Mouse (Mus musculus) spleen, adult 12 weeks (tissue): ENCODE measurements around the gene Eif3b.

ENCODE experiments used
- DNase-seq: peaks from one replicate; pipeline ENCODE4 v3.0.0; 2022; ENCODE audit warnings: low spot score

The Eif3b gene

DNA sequence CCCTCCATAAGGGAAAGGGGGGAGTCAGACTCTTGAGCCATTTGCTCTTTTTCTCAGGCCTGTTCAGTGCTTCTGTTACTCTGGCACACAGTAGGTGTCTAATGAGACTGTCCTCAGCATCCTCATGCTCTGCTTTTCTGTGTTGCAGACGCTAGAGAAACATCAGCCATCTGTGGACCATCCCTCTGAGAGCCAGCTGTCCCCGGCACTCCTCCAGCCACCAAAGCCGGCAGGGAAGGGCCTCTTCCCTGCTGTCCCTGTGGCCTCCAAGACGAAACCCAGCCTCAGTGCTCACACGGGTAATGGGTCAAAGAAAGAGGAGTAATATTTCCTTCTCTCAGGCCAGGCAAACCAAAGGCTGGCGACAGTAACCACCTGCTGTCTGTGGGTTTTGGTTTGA is 72.0 kb downstream of the Eif3b start:
- DNase-seq, result no peak

- DNase-seq, result no peak
Measured at GRCm38 (mm10) chr5:140492684-140493233, 73.6 kb downstream of the Eif3b start.
